Mouse (Mus musculus): Measurements from ENCODE around the gene Lrrn3. TPM values are rescaled to one million over a fixed set of nuclear protein-coding genes. Genes with fewer than 3 reads are reported as not detected.

The Lrrn3 gene
- polyA plus RNA-seq, 1 experiment from 2014 or later = 75.8 TPM

DNA sequence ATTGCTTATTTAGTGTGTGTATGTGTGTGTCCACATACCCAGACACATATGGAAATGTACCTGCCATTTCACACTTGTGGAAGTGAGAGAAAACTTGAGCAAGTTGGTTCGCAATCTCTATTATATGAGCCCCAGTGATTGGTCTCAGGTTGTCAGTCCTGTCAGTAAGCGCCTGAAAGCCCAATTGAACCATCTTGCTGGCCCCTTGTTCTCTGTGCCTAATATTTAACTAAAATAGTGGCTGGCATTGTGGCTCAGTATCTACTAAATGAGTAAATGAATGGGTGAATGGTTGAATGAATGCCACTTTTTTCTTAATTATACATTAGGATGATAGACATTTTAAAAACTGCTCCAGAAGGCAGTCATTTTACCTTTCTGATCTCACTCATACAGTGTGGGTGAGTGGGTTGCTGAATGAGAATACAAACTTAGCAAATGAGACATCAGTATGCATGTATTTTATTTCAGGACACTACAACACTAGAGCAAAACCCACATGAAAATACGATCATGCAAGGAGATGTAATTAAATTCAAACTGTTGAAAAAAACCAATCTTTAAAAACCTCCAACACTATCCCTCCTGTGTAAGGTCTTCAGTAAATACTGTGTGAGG lies 17.7 kb downstream of the Lrrn3 start:
- no peak overlapping the region for H3K4me2 ChIP-seq (ENCODE audit: low read length)
- no peak overlapping the region for H3K27ac ChIP-seq (ENCODE audit: low read depth, low read length)
- H3K4me3 ChIP-seq (ENCODE audit: low read depth, low read length) = no peak overlapping the region
- H3K27me3 ChIP-seq (replicated peaks; ENCODE audit: control insufficient read depth, insufficient read depth, low read length) = no peaks in the 10 kb centered on the region
- no peak overlapping the region for H3K9ac ChIP-seq (ENCODE audit: low read length)
- 66% methylated on average over 3 of the region's 3 CpGs for WGBS
- peak; percentile 63; the same call in 1 of the 2 replicates for ATAC-seq
- no peaks in the 10 kb centered on the region for H3K36me3 ChIP-seq (ENCODE audit: control insufficient read depth, insufficient read depth, low read length)
- H3K9me3 ChIP-seq (replicated peaks; ENCODE audit: control insufficient read depth, low read length) = no peaks in the 10 kb centered on the region
- DNase-seq (ENCODE audit: low spot score) = peak; percentile 33
- peaks cover 16% of the 10 kb centered on the region for H3K4me1 ChIP-seq (ENCODE audit: control insufficient read depth, insufficient read depth, low read length)

DNA sequence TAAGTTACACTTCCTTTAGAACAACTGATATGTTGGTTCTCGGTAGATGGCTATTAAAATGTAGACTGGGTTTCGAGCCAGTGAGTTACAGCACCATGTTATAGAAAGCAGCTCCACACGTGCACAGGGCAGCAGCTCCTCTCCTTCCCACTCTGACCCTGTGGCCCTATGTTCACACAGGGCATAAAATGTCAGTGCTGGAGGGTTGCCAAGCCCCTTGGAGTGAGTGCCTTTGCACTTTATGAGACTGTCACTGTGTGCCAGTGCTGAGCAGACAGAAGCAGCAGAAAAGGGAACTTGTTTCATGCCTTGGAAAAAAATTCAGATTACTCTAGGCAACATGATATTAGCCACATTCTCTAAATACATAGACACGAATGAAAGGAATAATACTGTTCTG lies 47.8 kb downstream of the Lrrn3 start:
- H3K4me3 ChIP-seq (ENCODE audit: low read depth, low read length) = no peak overlapping the region
- no peak overlapping the region for H3K4me2 ChIP-seq (ENCODE audit: low read length)
- 59% methylated on average over 4 of the region's 4 CpGs for WGBS
- ATAC-seq = peak; percentile 55; the same call in 1 of the 2 replicates
- no peak overlapping the region for H3K27ac ChIP-seq (ENCODE audit: low read depth, low read length)
- no peak overlapping the region for H3K9ac ChIP-seq (ENCODE audit: low read length)
- 0 out of 2 replicates have a peak, but pooled peaks cover 3% of the 10 kb centered on the region for H3K4me1 ChIP-seq (ENCODE audit: control insufficient read depth, insufficient read depth, low read length)
- H3K27me3 ChIP-seq (replicated peaks; ENCODE audit: control insufficient read depth, insufficient read depth, low read length) = no peaks in the 10 kb centered on the region
- H3K36me3 ChIP-seq (ENCODE audit: control insufficient read depth, insufficient read depth, low read length) = no peaks in the 10 kb centered on the region
- H3K9me3 ChIP-seq (replicated peaks; ENCODE audit: control insufficient read depth, low read length) = no peaks in the 10 kb centered on the region
- DNase-seq (ENCODE audit: low spot score) = peak; percentile 44

DNA sequence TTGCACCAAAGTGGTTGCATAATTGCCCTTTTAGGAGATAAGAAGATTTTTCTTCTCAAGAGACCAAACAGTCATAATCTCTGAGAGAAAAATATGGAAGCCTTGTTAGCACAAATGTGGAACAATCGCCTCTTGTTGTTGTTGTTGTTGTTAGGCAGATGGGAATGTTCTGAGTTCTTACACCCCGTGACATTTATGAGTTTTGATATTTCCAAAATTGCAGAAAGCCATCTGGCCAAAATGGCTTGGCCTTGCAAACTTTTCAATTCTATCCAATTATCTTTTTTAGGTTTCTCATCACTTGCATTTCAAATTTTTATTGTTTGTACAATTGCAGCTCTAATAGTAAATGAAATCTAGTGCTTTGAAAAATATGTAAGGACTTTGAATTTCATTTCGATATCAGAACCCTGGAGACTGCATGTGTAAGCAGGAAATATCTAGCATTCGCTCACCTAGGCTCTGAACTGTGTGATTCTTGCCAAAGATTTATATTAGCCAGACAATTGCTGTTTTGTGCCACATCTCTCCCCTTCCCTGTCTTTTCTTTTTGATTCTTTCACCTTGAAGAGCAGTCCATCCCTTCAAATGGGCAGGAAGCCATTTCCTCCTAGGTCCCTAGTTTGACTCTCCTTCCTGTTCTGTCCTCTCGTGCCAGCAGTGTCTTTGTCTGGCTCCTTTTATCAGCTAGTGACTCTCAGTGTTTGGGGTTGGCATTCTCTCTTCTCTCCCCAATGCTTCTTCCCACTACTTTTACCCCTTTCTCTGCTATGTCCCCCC lies 49.8 kb downstream of the Lrrn3 start:
- Histone ChIP-seq H3K4me1 (ENCODE audit: control insufficient read depth, insufficient read depth, low read length) (0 out of 2 replicates have a peak, but pooled peaks cover 3% of the 10 kb centered on the region), H3K36me3 (ENCODE audit: control insufficient read depth, insufficient read depth, low read length) (no peaks in the 10 kb centered on the region), H3K4me3 (ENCODE audit: low read depth, low read length) (no peak overlapping the region), H3K27ac (ENCODE audit: low read depth, low read length) (no peak overlapping the region), H3K9ac (ENCODE audit: low read length) (no peak overlapping the region), H3K4me2 (ENCODE audit: low read length) (no peak overlapping the region), H3K27me3 (replicated peaks; ENCODE audit: control insufficient read depth, insufficient read depth, low read length) (no peaks in the 10 kb centered on the region), H3K9me3 (replicated peaks; ENCODE audit: control insufficient read depth, low read length) (no peaks in the 10 kb centered on the region)
- 69% methylated on average over 5 of the region's 5 CpGs for WGBS
- ATAC-seq (no peak), DNase-seq (ENCODE audit: low spot score) (no peak)

DNA sequence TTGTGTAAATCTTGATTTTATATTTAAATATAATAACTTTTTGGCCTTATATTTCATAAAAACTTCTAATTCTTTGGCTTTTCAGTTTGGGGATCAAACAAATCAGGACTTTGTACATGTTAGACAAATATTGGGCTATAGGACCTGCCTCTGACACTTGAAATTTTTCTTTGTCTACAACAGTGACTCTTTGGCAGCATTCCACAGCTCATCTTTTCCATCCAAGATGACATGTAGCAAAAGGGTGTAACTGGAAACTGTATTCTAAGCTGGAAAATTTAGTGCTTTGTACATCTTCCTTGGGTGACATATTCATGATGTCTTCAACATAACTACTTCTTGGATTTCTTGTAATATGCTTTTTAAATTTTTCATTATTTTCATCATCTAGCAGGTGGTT lies 57.4 kb downstream of the Lrrn3 start:
- no peaks in the 10 kb centered on the region for H3K9me3 ChIP-seq (replicated peaks; ENCODE audit: control insufficient read depth, low read length)
- 0 out of 2 replicates have a peak, but pooled peaks cover 3% of the 10 kb centered on the region for H3K4me1 ChIP-seq (ENCODE audit: control insufficient read depth, insufficient read depth, low read length)
- no peak overlapping the region for H3K9ac ChIP-seq (ENCODE audit: low read length)
- H3K36me3 ChIP-seq (ENCODE audit: control insufficient read depth, insufficient read depth, low read length) = no peaks in the 10 kb centered on the region
- H3K27me3 ChIP-seq (replicated peaks; ENCODE audit: control insufficient read depth, insufficient read depth, low read length) = no peaks in the 10 kb centered on the region
- no peak for ATAC-seq
- no peak overlapping the region for H3K4me3 ChIP-seq (ENCODE audit: low read depth, low read length)
- no peak overlapping the region for H3K27ac ChIP-seq (ENCODE audit: low read depth, low read length)
- H3K4me2 ChIP-seq (ENCODE audit: low read length) = no peak overlapping the region
- no peak for DNase-seq (ENCODE audit: low spot score)

DNA sequence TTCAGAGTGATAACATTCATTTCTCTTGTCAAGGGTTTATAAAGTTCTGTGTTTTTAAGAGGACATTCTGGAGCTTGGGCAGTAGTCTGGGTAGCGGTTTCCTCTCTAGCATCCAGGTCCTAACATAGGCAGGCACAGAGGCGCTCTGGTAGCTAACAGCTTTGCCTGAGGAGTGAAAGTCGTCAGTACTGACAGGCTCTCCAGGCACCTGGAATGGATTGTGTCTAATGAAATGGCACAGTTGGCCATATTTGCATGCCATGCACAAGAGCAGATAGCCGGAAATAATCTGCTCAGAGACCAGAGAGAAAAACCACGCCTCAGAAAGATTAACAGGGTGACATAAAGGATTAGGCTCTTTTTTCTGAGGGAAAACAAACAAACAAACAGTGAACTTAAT lies 58.8 kb downstream of the Lrrn3 start:
- ATAC-seq (peak; percentile 32; the same call in 1 of the 2 replicates), DNase-seq (ENCODE audit: low spot score) (peak; percentile 46)
- 19% methylated on average over 5 of the region's 5 CpGs for WGBS
- Histone ChIP-seq H3K27me3 (replicated peaks; ENCODE audit: control insufficient read depth, insufficient read depth, low read length) (no peaks in the 10 kb centered on the region), H3K4me2 (ENCODE audit: low read length) (no peak overlapping the region), H3K4me3 (ENCODE audit: low read depth, low read length) (no peak overlapping the region), H3K4me1 (ENCODE audit: control insufficient read depth, insufficient read depth, low read length) (0 out of 2 replicates have a peak, but pooled peaks cover 3% of the 10 kb centered on the region), H3K27ac (ENCODE audit: low read depth, low read length) (no peak overlapping the region), H3K9me3 (replicated peaks; ENCODE audit: control insufficient read depth, low read length) (no peaks in the 10 kb centered on the region), H3K36me3 (ENCODE audit: control insufficient read depth, insufficient read depth, low read length) (no peaks in the 10 kb centered on the region), H3K9ac (ENCODE audit: low read length) (no peak overlapping the region)

DNA sequence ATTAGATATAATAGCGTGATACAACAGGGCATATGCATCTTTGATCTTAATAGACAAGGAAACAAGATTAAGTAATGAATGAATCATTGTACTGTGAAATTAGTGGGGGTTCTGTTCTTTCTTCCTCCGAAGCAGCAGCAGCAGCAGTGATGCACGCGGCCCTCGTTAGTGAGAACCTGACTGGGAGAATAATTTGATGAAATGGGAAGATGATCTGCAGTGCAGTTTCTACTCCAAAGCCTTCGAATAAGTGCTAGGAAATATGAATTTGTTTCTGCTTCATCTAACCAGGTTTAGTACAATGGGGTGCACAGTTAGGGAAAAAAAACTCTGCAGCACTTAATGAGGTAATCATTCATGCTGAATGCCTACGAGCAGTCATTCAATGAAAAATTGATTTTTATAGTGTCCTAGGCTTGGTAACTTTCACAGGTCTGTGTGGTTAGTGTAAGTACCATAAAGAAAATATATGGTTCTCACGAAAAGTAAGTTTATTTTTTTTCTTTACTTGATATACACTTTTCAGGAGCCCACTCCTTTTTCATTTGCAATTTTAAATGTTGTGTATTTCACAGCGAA lies 61.0 kb downstream of the Lrrn3 start:
- H3K4me3 ChIP-seq (ENCODE audit: low read depth, low read length) = no peak overlapping the region
- H3K27me3 ChIP-seq (replicated peaks; ENCODE audit: control insufficient read depth, insufficient read depth, low read length) = no peaks in the 10 kb centered on the region
- no peak overlapping the region for H3K27ac ChIP-seq (ENCODE audit: low read depth, low read length)
- 0 out of 2 replicates have a peak, but pooled peaks cover 3% of the 10 kb centered on the region for H3K4me1 ChIP-seq (ENCODE audit: control insufficient read depth, insufficient read depth, low read length)
- no peaks in the 10 kb centered on the region for H3K9me3 ChIP-seq (replicated peaks; ENCODE audit: control insufficient read depth, low read length)
- no peak overlapping the region for H3K4me2 ChIP-seq (ENCODE audit: low read length)
- H3K36me3 ChIP-seq (ENCODE audit: control insufficient read depth, insufficient read depth, low read length) = no peaks in the 10 kb centered on the region
- DNase-seq (ENCODE audit: low spot score) (peak; percentile 36), ATAC-seq (peak; percentile 55; the same call in 1 of the 2 replicates)
- no peak overlapping the region for H3K9ac ChIP-seq (ENCODE audit: low read length)
- 22% methylated on average over 9 of the region's 9 CpGs for WGBS

DNA sequence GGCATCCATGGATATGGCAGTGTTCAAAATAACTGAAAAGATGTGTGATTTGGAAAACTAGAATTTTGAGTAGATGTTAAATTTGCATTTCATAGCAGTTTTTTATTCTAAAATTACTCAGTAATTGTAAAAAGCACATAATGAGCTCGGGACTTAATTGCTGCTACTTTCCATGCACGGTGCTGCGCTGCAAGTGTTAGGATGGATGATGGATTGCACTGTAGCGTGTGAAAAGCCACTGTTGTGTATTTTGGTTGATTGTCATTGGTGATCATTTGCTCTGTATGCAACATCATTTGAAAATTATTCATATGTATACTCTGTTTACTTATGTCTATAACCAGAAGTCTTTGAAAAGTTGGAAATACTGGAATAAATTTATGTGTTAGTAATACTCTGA lies 68.3 kb downstream of the Lrrn3 start:
- no peaks in the 10 kb centered on the region for H3K36me3 ChIP-seq (ENCODE audit: control insufficient read depth, insufficient read depth, low read length)
- no peak overlapping the region for H3K27ac ChIP-seq (ENCODE audit: low read depth, low read length)
- H3K9ac ChIP-seq (ENCODE audit: low read length) = no peak overlapping the region
- no peaks in the 10 kb centered on the region for H3K9me3 ChIP-seq (replicated peaks; ENCODE audit: control insufficient read depth, low read length)
- ATAC-seq (0 out of 2 replicates have a peak, but pooled peaks have one; percentile 44), DNase-seq (ENCODE audit: low spot score) (no peak)
- H3K27me3 ChIP-seq (replicated peaks; ENCODE audit: control insufficient read depth, insufficient read depth, low read length) = no peaks in the 10 kb centered on the region
- no peak overlapping the region for H3K4me2 ChIP-seq (ENCODE audit: low read length)
- H3K4me1 ChIP-seq (ENCODE audit: control insufficient read depth, insufficient read depth, low read length) = no peaks in the 10 kb centered on the region
- no peak overlapping the region for H3K4me3 ChIP-seq (ENCODE audit: low read depth, low read length)
- 45% methylated on average over 4 of the region's 4 CpGs for WGBS

DNA sequence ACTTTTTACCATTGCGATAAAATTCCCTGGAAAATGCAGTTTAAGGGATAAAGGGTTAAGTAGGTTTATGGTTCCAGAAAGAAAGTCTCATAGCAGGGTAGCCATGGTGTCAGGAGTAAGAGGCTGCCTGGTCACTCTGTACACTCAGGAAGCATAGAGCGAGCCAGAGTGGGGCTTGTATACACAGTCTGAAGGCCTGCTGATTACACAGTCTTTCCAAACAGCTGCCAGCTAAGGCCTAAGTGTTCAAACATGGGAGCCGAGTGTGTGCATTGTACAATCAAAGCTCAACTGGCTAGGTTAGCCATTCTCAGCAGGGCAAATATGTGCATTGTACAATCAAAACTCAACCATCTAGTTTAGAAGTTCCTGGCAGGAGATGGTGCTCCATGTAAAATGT lies 69.1 kb downstream of the Lrrn3 start:
- H3K36me3 ChIP-seq (ENCODE audit: control insufficient read depth, insufficient read depth, low read length) = no peaks in the 10 kb centered on the region
- no peaks in the 10 kb centered on the region for H3K9me3 ChIP-seq (replicated peaks; ENCODE audit: control insufficient read depth, low read length)
- ATAC-seq (no peak), DNase-seq (ENCODE audit: low spot score) (no peak)
- H3K4me3 ChIP-seq (ENCODE audit: low read depth, low read length) = no peak overlapping the region
- no peak overlapping the region for H3K9ac ChIP-seq (ENCODE audit: low read length)
- WGBS = 68% methylated on average over 3 of the region's 3 CpGs
- no peak overlapping the region for H3K4me2 ChIP-seq (ENCODE audit: low read length)
- no peaks in the 10 kb centered on the region for H3K4me1 ChIP-seq (ENCODE audit: control insufficient read depth, insufficient read depth, low read length)
- H3K27ac ChIP-seq (ENCODE audit: low read depth, low read length) = no peak overlapping the region
- H3K27me3 ChIP-seq (replicated peaks; ENCODE audit: control insufficient read depth, insufficient read depth, low read length) = no peaks in the 10 kb centered on the region

DNA sequence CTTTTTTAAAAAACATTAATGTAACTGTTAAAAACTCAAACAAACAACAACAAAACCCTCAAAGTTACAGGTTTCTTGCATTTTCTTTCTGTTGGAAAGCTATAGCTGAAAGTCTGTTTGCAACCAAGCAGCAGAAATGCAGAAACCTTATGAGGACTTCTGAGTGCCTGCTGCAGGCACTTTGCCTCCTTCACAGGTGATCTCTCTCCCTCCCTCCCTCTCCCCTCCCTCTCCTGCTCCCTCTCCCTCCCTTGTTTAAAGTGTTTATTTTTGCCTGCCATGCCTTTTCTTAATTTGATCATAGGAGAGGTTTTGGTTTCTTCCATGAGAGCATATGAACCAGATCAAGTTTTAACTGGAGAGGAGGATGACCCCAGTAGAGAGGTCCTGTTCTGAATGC lies 69.6 kb downstream of the Lrrn3 start:
- H3K4me3 ChIP-seq (ENCODE audit: low read depth, low read length) = no peak overlapping the region
- no peak overlapping the region for H3K4me2 ChIP-seq (ENCODE audit: low read length)
- no peak for ATAC-seq
- H3K27me3 ChIP-seq (replicated peaks; ENCODE audit: control insufficient read depth, insufficient read depth, low read length) = no peaks in the 10 kb centered on the region
- no peak overlapping the region for H3K27ac ChIP-seq (ENCODE audit: low read depth, low read length)
- H3K9ac ChIP-seq (ENCODE audit: low read length) = no peak overlapping the region
- no peaks in the 10 kb centered on the region for H3K36me3 ChIP-seq (ENCODE audit: control insufficient read depth, insufficient read depth, low read length)
- DNase-seq (ENCODE audit: low spot score) = no peak
- no peaks in the 10 kb centered on the region for H3K9me3 ChIP-seq (replicated peaks; ENCODE audit: control insufficient read depth, low read length)
- H3K4me1 ChIP-seq (ENCODE audit: control insufficient read depth, insufficient read depth, low read length) = no peaks in the 10 kb centered on the region

Data from forebrain, embryonic 14.5 days (tissue).